Mouse (Mus musculus): ENCODE results near the gene Rnf224. TPM values are rescaled to one million over a fixed set of nuclear protein-coding genes. Genes with fewer than 3 reads are reported as not detected.

Rnf224 gene
- total and polyA plus RNA-seq, 2 experiments from 2014 or later = not detected

DNA sequence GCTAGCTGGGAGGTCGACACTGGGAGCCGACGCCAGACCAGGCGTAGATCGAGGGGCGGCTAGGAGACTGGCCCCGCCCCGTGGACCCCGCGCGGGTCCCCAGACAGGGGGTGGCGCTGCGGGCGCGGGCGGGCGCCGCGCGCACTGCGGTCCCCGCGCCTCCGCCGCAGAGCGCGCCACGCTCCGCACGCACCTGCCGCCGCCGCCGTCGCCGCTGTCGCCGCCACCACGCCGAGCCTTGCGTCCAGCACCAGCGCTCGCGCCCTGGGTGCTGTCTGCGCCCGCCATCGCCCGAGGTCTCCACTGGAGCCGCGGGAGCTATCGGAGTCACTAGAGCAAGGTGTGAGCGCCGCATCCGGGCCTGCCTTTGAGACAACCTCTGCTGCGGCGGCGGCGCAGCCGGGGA is 5.5 kb upstream of the Rnf224 start, which contains the start of the genes Rnf208 and Cysrt1:
Rnf208 (plus strand) TSS at position 155 of the 406 bp plus-strand sequence.
Cysrt1 (minus strand) TSS at position 352 of the 406 bp plus-strand sequence.
- H3K9ac ChIP-seq (replicated peaks; ENCODE audit: low read length) = peak within 1 kb of the TSS; percentile 73
- H3K4me3 ChIP-seq (ENCODE audit: low read length) = peak within 1 kb of the TSS; percentile 56
- H3K4me1 ChIP-seq (ENCODE audit: insufficient read depth, low read length) = peaks cover 12% of the 10 kb centered on the region
- H3K27ac ChIP-seq = peak within 1 kb of the TSS; percentile 80
- ATAC-seq (peak; percentile 63), DNase-seq (ENCODE audit: low spot score) (peak; percentile 77)
- H3K27me3 ChIP-seq (ENCODE audit: insufficient read depth, low read length) = no peaks in the 10 kb centered on the region
- WGBS = 0% methylated on average over 38 of the region's 59 CpGs
- H3K9me3 ChIP-seq (ENCODE audit: low read length) = no peaks in the 10 kb centered on the region
- peak within 1 kb of the TSS; percentile 88 for H3K4me2 ChIP-seq (ENCODE audit: low read depth, low read length)
- peaks cover 5% of the 10 kb centered on the region; the same call in 1 of the 2 replicates for H3K36me3 ChIP-seq (ENCODE audit: insufficient read depth, low read length)
- TF ChIP-seq CTCF (IDR thresholded peaks at IDR 0.05; ENCODE audit: low read depth) = no peak

DNA sequence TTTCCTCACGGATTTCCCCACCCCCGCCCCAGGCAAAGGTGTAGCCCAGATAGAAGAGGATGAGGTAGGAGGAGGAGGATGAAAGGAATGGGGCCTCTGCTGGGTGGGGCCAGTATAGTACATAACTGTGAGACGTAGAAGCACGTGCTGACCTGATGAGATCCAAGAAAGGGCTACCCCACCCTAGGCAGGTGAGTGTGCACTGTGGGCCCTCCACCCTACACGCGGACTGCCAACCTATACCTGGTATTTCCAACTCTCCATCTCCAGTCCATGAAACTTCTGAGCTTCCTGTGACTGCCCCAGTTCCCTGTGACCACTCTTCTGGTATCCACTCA is 4.8 kb upstream of the Rnf224 start:
- Histone ChIP-seq H3K9ac (replicated peaks; ENCODE audit: low read length) (peak overlapping the region; percentile 73; the same call in 1 of the 2 replicates), H3K9me3 (ENCODE audit: low read length) (no peaks in the 10 kb centered on the region), H3K27me3 (ENCODE audit: insufficient read depth, low read length) (no peaks in the 10 kb centered on the region), H3K27ac (peak overlapping the region; percentile 80; the same call in 1 of the 2 replicates), H3K36me3 (ENCODE audit: insufficient read depth, low read length) (peaks cover 5% of the 10 kb centered on the region; the same call in 1 of the 2 replicates), H3K4me2 (ENCODE audit: low read depth, low read length) (peak overlapping the region; percentile 88), H3K4me1 (ENCODE audit: insufficient read depth, low read length) (peaks cover 12% of the 10 kb centered on the region), H3K4me3 (ENCODE audit: low read length) (peak overlapping the region; percentile 56)
- ATAC-seq = peak; percentile 43
- TF ChIP-seq CTCF (IDR thresholded peaks at IDR 0.05; ENCODE audit: low read depth) = no peak
- no peak for DNase-seq (ENCODE audit: low spot score)
- 13% methylated on average over 6 of the region's 6 CpGs for WGBS

DNA sequence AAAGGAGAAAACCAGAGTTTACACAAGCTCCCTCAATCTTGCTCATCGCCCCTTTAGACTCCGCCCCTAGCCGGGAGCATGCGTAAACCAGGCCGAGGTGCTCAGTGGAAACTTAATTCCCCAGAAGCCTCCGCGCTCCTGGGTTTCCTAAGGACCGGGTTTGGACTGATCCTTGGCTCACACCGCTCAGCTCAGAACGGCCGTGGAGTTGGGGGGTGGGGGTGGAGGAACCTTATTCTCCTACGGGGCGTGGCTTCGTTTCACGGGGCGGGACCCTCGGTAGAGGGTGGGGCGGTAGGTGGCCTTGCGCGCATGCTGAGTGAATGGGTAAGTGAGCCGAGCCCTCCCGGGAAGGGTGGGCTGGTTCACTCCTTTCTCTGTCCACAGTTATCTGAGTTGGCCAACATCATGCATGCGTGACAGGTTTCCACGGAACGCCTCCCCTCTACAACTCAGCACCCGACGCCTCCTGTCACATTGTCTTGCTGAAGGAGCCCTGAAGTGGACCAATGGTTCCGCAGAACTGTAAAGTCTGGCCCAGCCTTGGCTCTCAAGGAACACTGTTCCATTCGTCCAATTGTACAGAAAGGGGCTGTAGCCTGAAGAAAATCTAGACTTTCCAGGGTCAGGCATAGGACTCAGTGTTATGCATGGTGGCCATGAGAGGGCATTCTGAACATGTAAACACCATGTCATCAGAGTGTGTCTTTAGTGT is 4.3 kb upstream of the Rnf224 start:
- peaks cover 5% of the 10 kb centered on the region; the same call in 1 of the 2 replicates for H3K36me3 ChIP-seq (ENCODE audit: insufficient read depth, low read length)
- DNase-seq (ENCODE audit: low spot score) (peak; percentile 87), ATAC-seq (peak; percentile 73)
- no peak; the same call in 1 of the 2 replicates for TF ChIP-seq CTCF (IDR thresholded peaks at IDR 0.05; ENCODE audit: low read depth)
- H3K4me2 ChIP-seq (ENCODE audit: low read depth, low read length) = peak overlapping the region; percentile 88
- H3K9me3 ChIP-seq (ENCODE audit: low read length) = no peaks in the 10 kb centered on the region
- H3K27me3 ChIP-seq (ENCODE audit: insufficient read depth, low read length) = no peaks in the 10 kb centered on the region
- peak overlapping the region; percentile 73; the same call in 1 of the 2 replicates for H3K9ac ChIP-seq (replicated peaks; ENCODE audit: low read length)
- H3K27ac ChIP-seq = peak overlapping the region; percentile 80
- peak overlapping the region; percentile 56 for H3K4me3 ChIP-seq (ENCODE audit: low read length)
- under 1% methylated on average over 29 of the region's 29 CpGs for whole genome bisulfite sequencing
- peaks cover 12% of the 10 kb centered on the region for H3K4me1 ChIP-seq (ENCODE audit: insufficient read depth, low read length)

DNA sequence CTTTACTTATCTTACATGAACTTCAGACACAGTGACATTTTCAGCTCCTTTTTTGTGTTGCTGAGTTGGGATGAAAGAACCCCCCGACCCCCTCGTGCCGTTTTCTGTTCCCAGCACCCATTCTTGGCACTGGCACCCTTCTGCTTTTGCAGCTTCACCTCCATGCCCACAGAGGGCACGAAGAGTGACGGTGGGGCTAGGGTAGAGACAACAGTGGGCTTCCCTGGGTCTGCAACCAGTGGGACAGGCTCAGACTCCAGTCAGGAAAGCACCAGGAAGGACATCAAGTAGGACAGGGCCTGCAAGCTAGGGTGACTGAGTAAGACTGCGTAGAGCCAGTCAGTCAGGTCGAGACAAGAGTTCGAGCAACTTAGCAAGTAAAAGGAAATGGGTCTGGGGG is 3.7 kb upstream of the Rnf224 start:
- no peak for TF ChIP-seq CTCF (IDR thresholded peaks at IDR 0.05; ENCODE audit: low read depth)
- WGBS = 52% methylated on average over 8 of the region's 8 CpGs
- Histone ChIP-seq H3K4me2 (ENCODE audit: low read depth, low read length) (peak overlapping the region; percentile 88), H3K9me3 (ENCODE audit: low read length) (no peaks in the 10 kb centered on the region), H3K36me3 (ENCODE audit: insufficient read depth, low read length) (peaks cover 5% of the 10 kb centered on the region; the same call in 1 of the 2 replicates), H3K9ac (replicated peaks; ENCODE audit: low read length) (no peak overlapping the region), H3K27ac (peak overlapping the region; percentile 80), H3K4me1 (ENCODE audit: insufficient read depth, low read length) (peaks cover 12% of the 10 kb centered on the region), H3K4me3 (ENCODE audit: low read length) (peak overlapping the region; percentile 56; the same call in 1 of the 2 replicates), H3K27me3 (ENCODE audit: insufficient read depth, low read length) (no peaks in the 10 kb centered on the region)
- 0 out of 2 replicates have a peak, but pooled peaks have one; percentile 1 for ATAC-seq
- DNase-seq (ENCODE audit: low spot score) = no peak

DNA sequence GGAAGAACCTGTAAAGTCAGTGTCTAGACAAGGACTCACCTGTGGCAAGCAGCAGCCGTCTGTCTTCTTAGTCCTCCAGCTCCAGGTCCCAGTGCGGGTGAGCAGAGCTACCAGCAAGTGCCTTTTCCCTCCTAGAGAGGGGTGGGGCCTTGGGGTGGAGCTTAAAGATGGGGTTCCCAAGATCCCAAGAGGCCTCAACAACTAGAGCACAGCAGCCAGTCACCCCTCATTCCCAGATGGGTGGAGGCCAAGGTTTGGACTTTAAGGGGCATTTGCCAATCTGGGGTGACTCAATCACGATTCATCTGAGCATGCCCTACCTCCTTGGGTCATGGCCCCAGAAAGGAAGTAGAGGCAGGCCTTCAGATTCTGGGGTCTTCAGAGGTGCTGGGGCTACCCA is 3.2 kb upstream of the Rnf224 start:
- ATAC-seq = no peak
- no peak for TF ChIP-seq CTCF (IDR thresholded peaks at IDR 0.05; ENCODE audit: low read depth)
- Histone ChIP-seq H3K4me1 (ENCODE audit: insufficient read depth, low read length) (peaks cover 12% of the 10 kb centered on the region), H3K4me3 (ENCODE audit: low read length) (no peak overlapping the region), H3K9me3 (ENCODE audit: low read length) (no peaks in the 10 kb centered on the region), H3K9ac (replicated peaks; ENCODE audit: low read length) (no peak overlapping the region), H3K36me3 (ENCODE audit: insufficient read depth, low read length) (peaks cover 5% of the 10 kb centered on the region; the same call in 1 of the 2 replicates), H3K4me2 (ENCODE audit: low read depth, low read length) (no peak overlapping the region), H3K27me3 (ENCODE audit: insufficient read depth, low read length) (no peaks in the 10 kb centered on the region), H3K27ac (no peak overlapping the region)
- WGBS = 88% methylated on average over 3 of the region's 3 CpGs
- DNase-seq (ENCODE audit: low spot score) = no peak

DNA sequence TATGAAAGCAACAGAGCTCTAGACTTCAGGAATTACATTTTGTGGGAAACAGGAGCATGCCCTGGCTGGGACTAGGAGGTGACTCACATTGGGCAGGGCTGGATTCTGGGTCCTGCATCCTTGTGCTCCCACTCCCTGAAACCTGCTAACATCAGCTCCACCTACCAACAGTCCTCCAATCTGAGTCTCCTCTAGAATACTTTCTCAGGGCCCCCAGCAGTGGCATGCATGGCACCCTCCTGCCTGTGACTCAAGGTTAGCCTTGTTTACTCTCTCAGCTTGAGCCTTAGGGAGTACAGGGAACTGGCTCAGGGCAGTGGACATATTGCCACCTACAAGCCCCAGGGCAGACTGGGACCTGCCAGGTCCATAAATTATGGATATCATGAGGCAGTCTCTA is 1.5 kb upstream of the Rnf224 start:
- no peaks in the 10 kb centered on the region for H3K9me3 ChIP-seq (ENCODE audit: low read length)
- H3K9ac ChIP-seq (replicated peaks; ENCODE audit: low read length) = no peak overlapping the region
- H3K4me1 ChIP-seq (ENCODE audit: insufficient read depth, low read length) = peaks cover 12% of the 10 kb centered on the region
- ATAC-seq (no peak), DNase-seq (ENCODE audit: low spot score) (no peak)
- no peak overlapping the region for H3K27ac ChIP-seq
- no peak overlapping the region for H3K4me3 ChIP-seq (ENCODE audit: low read length)
- no peaks in the 10 kb centered on the region for H3K27me3 ChIP-seq (ENCODE audit: insufficient read depth, low read length)
- H3K36me3 ChIP-seq (ENCODE audit: insufficient read depth, low read length) = no peaks in the 10 kb centered on the region
- TF ChIP-seq CTCF (IDR thresholded peaks at IDR 0.05; ENCODE audit: low read depth) = no peak
- no peak overlapping the region for H3K4me2 ChIP-seq (ENCODE audit: low read depth, low read length)

DNA sequence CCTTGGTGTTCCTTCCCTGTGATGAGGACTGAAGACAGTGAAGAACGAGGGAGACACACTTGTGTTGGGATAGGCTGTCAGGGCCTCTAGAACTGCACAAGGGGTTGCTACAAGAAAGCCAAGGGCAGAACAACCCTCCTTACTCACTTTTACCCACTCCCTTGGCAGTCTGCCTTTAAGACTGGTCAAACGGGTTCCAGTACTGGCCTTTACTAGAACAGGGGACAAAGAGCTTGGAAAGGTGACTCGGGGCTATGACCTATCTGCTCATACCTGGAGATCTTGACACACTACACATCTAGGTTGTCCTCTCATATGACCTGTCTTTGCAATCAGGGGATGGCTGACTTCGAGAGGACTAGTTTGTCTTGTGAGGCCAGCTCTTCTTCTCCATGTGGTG is 935 bp upstream of the Rnf224 start:
- H3K4me2 ChIP-seq (ENCODE audit: low read depth, low read length) = no peak overlapping the region
- DNase-seq (ENCODE audit: low spot score) = no peak
- H3K4me1 ChIP-seq (ENCODE audit: insufficient read depth, low read length) = peaks cover 12% of the 10 kb centered on the region
- no peak overlapping the region for H3K4me3 ChIP-seq (ENCODE audit: low read length)
- no peak overlapping the region for H3K27ac ChIP-seq
- no peaks in the 10 kb centered on the region for H3K27me3 ChIP-seq (ENCODE audit: insufficient read depth, low read length)
- TF ChIP-seq CTCF (IDR thresholded peaks at IDR 0.05; ENCODE audit: low read depth) = no peak
- 72% methylated on average over 4 of the region's 4 CpGs for WGBS
- no peaks in the 10 kb centered on the region for H3K36me3 ChIP-seq (ENCODE audit: insufficient read depth, low read length)
- no peak overlapping the region for H3K9ac ChIP-seq (replicated peaks; ENCODE audit: low read length)
- no peak for ATAC-seq
- no peaks in the 10 kb centered on the region for H3K9me3 ChIP-seq (ENCODE audit: low read length)
